Mouse (Mus musculus): ENCODE measurements around the gene Acsm4. TPM values are rescaled to one million over a fixed set of nuclear protein-coding genes. Genes with fewer than 3 reads are reported as not detected.
"Not testable (repeated sequence)": the region's sequence is repeated elsewhere in the genome, so short reads cannot be mapped to it uniquely, and the experiment has no call there.

Acsm4 gene
- not detected for total RNA-seq (2022)

- no peak for DNase-seq (ENCODE audit: low spot score in 2 of 2)
These were observed at the start of gene Acsm4 for GRCm38 (mm10) chr7:119689726-119690125. Acsm4 (plus strand) TSS chr7:119690026.

GRCm38 (mm10) chr7:119642307-119642706, 47.5 kb upstream of the Acsm4 start:
- DNase-seq (ENCODE audit: low spot score in 2 of 2) = no peak

GRCm38 (mm10) chr7:119667893-119668292, 21.9 kb upstream of the Acsm4 start:
- no peak for DNase-seq (ENCODE audit: low spot score in 2 of 2)

GRCm38 (mm10) chr7:119670395-119670794, 19.4 kb upstream of the Acsm4 start:
- DNase-seq (ENCODE audit: low spot score in 2 of 2) = no peak

- peak in 1 of 2 experiments; percentile 20 for DNase-seq (ENCODE audit: low spot score in 2 of 2)
These were observed 18.9 kb upstream of the Acsm4 start for GRCm38 (mm10) chr7:119670925-119671324.

- DNase-seq (ENCODE audit: low spot score in 2 of 2) = peak; percentile 17 to 48
These were observed 16.4 kb upstream of the Acsm4 start for GRCm38 (mm10) chr7:119673465-119673864.

- no peak for DNase-seq (ENCODE audit: low spot score in 2 of 2)
These were observed 9.7 kb upstream of the Acsm4 start for GRCm38 (mm10) chr7:119680107-119680506.

- DNase-seq (ENCODE audit: low spot score in 2 of 2) = no peak
These were observed 7.1 kb upstream of the Acsm4 start for GRCm38 (mm10) chr7:119682699-119683098.

- no peak for DNase-seq (ENCODE audit: low spot score in 2 of 2)
These were observed 2.5 kb downstream of the Acsm4 start for GRCm38 (mm10) chr7:119692302-119692701.

GRCm38 (mm10) chr7:119694926-119695325, 5.1 kb downstream of the Acsm4 start:
- DNase-seq (ENCODE audit: low spot score in 2 of 2) = no peak

GRCm38 (mm10) chr7:119714111-119714510, 24.3 kb downstream of the Acsm4 start:
- DNase-seq (ENCODE audit: low spot score in 2 of 2) = no peak

GRCm38 (mm10) chr7:119720253-119720946, 30.6 kb downstream of the Acsm4 start, which contains the start of gene Thumpd1:
Thumpd1 (minus strand) TSS chr7:119720798.
- DNase-seq (ENCODE audit: low spot score in 2 of 2) = peak; percentile 84 to 95

- DNase-seq (ENCODE audit: low spot score in 2 of 2) = no peak
These were observed 31.1 kb downstream of the Acsm4 start for GRCm38 (mm10) chr7:119720947-119721310.

GRCm38 (mm10) chr7:119727621-119728020, 37.8 kb downstream of the Acsm4 start:
- no peak for DNase-seq (ENCODE audit: low spot score in 2 of 2)

- DNase-seq (ENCODE audit: low spot score in 2 of 2) = peak in 1 of 2 experiments; percentile 13
These were observed 41.4 kb downstream of the Acsm4 start for GRCm38 (mm10) chr7:119731262-119731661.

GRCm38 (mm10) chr7:119738877-119739276, 49.1 kb downstream of the Acsm4 start:
- no peak for DNase-seq (ENCODE audit: low spot score in 2 of 2)

- DNase-seq (ENCODE audit: low spot score in 2 of 2) = not testable (repeated sequence)
These were observed 50.1 kb downstream of the Acsm4 start for GRCm38 (mm10) chr7:119739798-119740468.

GRCm38 (mm10) chr7:119744321-119744720, 54.5 kb downstream of the Acsm4 start:
- no peak for DNase-seq (ENCODE audit: low spot score in 2 of 2)

GRCm38 (mm10) chr7:119745869-119746268, 56.0 kb downstream of the Acsm4 start:
- DNase-seq (ENCODE audit: low spot score in 2 of 2) = no peak

GRCm38 (mm10) chr7:119748761-119749160, 58.9 kb downstream of the Acsm4 start:
- DNase-seq (ENCODE audit: low spot score in 2 of 2) = no peak

- no peak for DNase-seq (ENCODE audit: low spot score in 2 of 2)
These were observed 60.1 kb downstream of the Acsm4 start for GRCm38 (mm10) chr7:119749942-119750341.

- no peak for DNase-seq (ENCODE audit: low spot score in 2 of 2)
These were observed 63.9 kb downstream of the Acsm4 start for GRCm38 (mm10) chr7:119753696-119754095.

- no peak for DNase-seq (ENCODE audit: low spot score in 2 of 2)
These were observed 70.7 kb downstream of the Acsm4 start, which contains the start of gene Acsm3 for GRCm38 (mm10) chr7:119760527-119760951. Acsm3 (plus strand) TSS chr7:119760923.
